Mouse (Mus musculus) small intestine, adult 10 weeks (tissue): ENCODE results near the gene Mamld1. TPM values are rescaled to one million over a fixed set of nuclear protein-coding genes. Genes with fewer than 3 reads are reported as not detected.

Experiments used
- polyA plus RNA-seq: library from polyadenylated mRNA; stranded (reverse); fragments of 350-450 nt; fragmentation: Illumina TruSeq; extraction: RNeasy Lipid Tissue Mini Kit (QIAGEN cat#74804); gene quantifications from one replicate; pipeline ENCODE4 v1.2.3, GENCODE M21; 2014; ENCODE audit warnings: low replicate concordance

Mamld1 gene
- 0.52 TPM for polyA plus RNA-seq

DNA sequence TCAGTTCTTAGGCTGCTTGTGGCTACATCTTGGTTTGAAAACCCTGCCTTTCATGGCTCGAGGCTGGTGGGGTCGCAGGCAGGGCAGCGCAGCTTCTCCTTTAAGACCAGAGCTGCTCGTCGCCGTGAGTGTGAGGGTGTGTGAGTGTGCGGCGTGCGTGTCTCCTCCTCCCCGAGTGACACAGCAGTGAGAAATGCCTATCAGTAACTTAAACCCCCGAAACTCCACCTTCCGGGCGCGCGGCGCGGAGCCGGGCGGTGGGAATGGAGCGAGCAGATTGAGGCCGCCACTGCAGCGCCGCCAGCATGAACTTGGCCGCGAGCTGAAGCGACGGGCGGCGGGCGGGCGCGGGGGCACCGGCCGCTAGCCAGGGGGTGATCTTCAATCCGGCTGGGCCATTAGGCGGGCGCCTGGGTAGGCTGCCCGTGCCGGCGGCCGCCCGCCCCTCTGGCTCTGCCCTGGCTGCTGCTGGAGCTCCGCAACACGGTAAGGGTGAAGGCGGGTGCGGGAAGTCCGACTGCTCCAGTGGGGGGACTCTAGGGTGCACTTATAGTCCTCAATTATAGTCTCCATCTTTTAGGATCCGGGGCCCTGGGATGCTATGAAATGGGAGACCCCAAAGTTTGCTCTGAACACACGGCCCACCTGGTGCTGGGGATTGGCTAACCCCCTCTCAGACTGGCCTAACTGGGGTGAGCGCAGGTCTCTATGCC lies at the start of gene Mamld1:
Mamld1 (plus strand) TSS at position 393 of the 713 bp plus-strand sequence.

Other genes with a start within 250 kb of the Mamld1 start
- 75.6 TPM for gene Mtm1, start 160.5 kb downstream of the Mamld1 start, polyA plus RNA-seq